In genomic region chr4:98099433-98099832, GRCm38 (mm10) we compare ENCODE assay signal across 13 mouse cellular contexts.
DNase-seq lines count a peak whose midpoint lies in the region; ATAC-seq and TF ChIP-seq lines count a peak whose summit lies in the region.
"Had no signal": no experiment of that assay in that cellular context is flagged by ENCODE, and none has a peak within 500 bp of the region (broad histone marks: within the 10 kb centered on the region; RNA-seq: fewer than 3 reads in every experiment).

No protein-coding gene starts in this region.

- peak; percentile 57 for ATAC-seq in hindbrain, embryonic 12.5 days (ENCODE audit: low FRiP score)
- ATAC-seq in midbrain, embryonic 14.5 days (ENCODE audit: low FRiP score, low TSS enrichment) = no peak

- no peaks in the 10 kb centered on the region for H3K9me3 ChIP-seq in hindbrain, embryonic 12.5 days (replicated peaks)
- no peaks in the 10 kb centered on the region for H3K9me3 ChIP-seq in midbrain, embryonic 14.5 days (ENCODE audit: control insufficient read depth, low read length)
- H3K9me3 ChIP-seq: stomach, embryonic 15.5 days had no signal

- H3K9ac ChIP-seq in hindbrain, embryonic 12.5 days = no peak overlapping the region
- H3K9ac ChIP-seq in midbrain, embryonic 14.5 days (replicated peaks; ENCODE audit: low read length) = no peak overlapping the region
- H3K9ac ChIP-seq: stomach, embryonic 15.5 days had no signal

- DNase-seq in embryo, embryonic 11 days = peak; percentile 34
- no peak for DNase-seq in embryo, embryonic 10.5 days (ENCODE audit: low spot score)
- peak; percentile 91 for DNase-seq in brain, embryonic 14.5 days (ENCODE audit: low read depth)
- DNase-seq in midbrain, embryonic 14.5 days = peak; percentile 51
- DNase-seq in thymus, adult 2 months = no peak
- no peak for DNase-seq in kidney, postnatal 25 days
- no peak for DNase-seq in cerebellum, postnatal 4 days (ENCODE audit: low spot score in 2 of 2)
- DNase-seq: adrenal gland, adult 2 months; cerebellum, postnatal 36 days; gastrocnemius, adult 2 months; right cerebral cortex, postnatal 4 days had no signal

- WGBS in hindbrain, embryonic 12.5 days = 36% methylated on average over 5 of the region's 5 CpGs
- WGBS in midbrain, embryonic 14.5 days = 18% methylated on average over 5 of the region's 5 CpGs
- WGBS in thymus, adult 2 months = 95% methylated on average over 5 of the region's 5 CpGs

- TF ChIP-seq CTCF in brain, embryonic 14.5 days (IDR thresholded peaks at IDR 0.05; ENCODE audit: borderline replicate concordance, extremely low read depth, insufficient read depth, insufficient read length) = peak; percentile 7; the same call in 1 of the 2 replicates
- no peak for TF ChIP-seq CTCF in thymus, adult 2 months (IDR thresholded peaks at IDR 0.05; ENCODE audit: borderline replicate concordance, control insufficient read depth, extremely low read depth, insufficient read depth, low read length, poor library complexity)

- H3K36me3 ChIP-seq in hindbrain, embryonic 12.5 days = no peaks in the 10 kb centered on the region
- no peaks in the 10 kb centered on the region for H3K36me3 ChIP-seq in midbrain, embryonic 14.5 days (ENCODE audit: control insufficient read depth, insufficient read depth, low read length)
- no peaks in the 10 kb centered on the region for H3K36me3 ChIP-seq in thymus, adult 2 months (ENCODE audit: control insufficient read depth, insufficient read depth, low read length)
- H3K36me3 ChIP-seq: stomach, embryonic 15.5 days had no signal

- no peak overlapping the region for H3K4me3 ChIP-seq in hindbrain, embryonic 12.5 days
- no peak overlapping the region for H3K4me3 ChIP-seq in midbrain, embryonic 14.5 days (replicated peaks; ENCODE audit: low read depth, low read length)
- H3K4me3 ChIP-seq in thymus, adult 2 months (ENCODE audit: control insufficient read depth, insufficient read depth, low read length) = no peak overlapping the region
- H3K4me3 ChIP-seq: gastrocnemius, adult 2 months; stomach, embryonic 15.5 days had no signal

- no peaks in the 10 kb centered on the region for H3K27me3 ChIP-seq in hindbrain, embryonic 12.5 days
- no peaks in the 10 kb centered on the region for H3K27me3 ChIP-seq in midbrain, embryonic 14.5 days (ENCODE audit: control insufficient read depth, insufficient read depth, low read length)
- H3K27me3 ChIP-seq in thymus, adult 2 months (ENCODE audit: control insufficient read depth, insufficient read depth, low read length) = no peaks in the 10 kb centered on the region
- H3K27me3 ChIP-seq: stomach, embryonic 15.5 days had no signal

- peak overlapping the region; percentile 55 for H3K27ac ChIP-seq in hindbrain, embryonic 12.5 days
- H3K27ac ChIP-seq in midbrain, embryonic 14.5 days (replicated peaks; ENCODE audit: low read depth, low read length) = peak overlapping the region; percentile 26; the same call in 1 of the 2 replicates
- H3K27ac ChIP-seq in thymus, adult 2 months (ENCODE audit: control insufficient read depth, insufficient read depth, low read length) = no peak overlapping the region
- H3K27ac ChIP-seq: gastrocnemius, adult 2 months; stomach, embryonic 15.5 days had no signal

- TF ChIP-seq POLR2A in brain, embryonic 14.5 days (IDR thresholded peaks at IDR 0.05; ENCODE audit: borderline replicate concordance, extremely low read depth, insufficient read depth, insufficient read length, poor library complexity, severe bottlenecking) = no peak
- TF ChIP-seq POLR2A in thymus, adult 2 months (IDR thresholded peaks at IDR 0.05; ENCODE audit: control insufficient read depth, extremely low read depth, insufficient read depth, low read length, poor library complexity) = no peak

- peaks cover 53% of the 10 kb centered on the region for H3K4me1 ChIP-seq in hindbrain, embryonic 12.5 days
- peaks cover 44% of the 10 kb centered on the region for H3K4me1 ChIP-seq in midbrain, embryonic 14.5 days (ENCODE audit: control insufficient read depth, insufficient read depth, low read length)
- H3K4me1 ChIP-seq in thymus, adult 2 months (replicated peaks; ENCODE audit: control insufficient read depth, insufficient read depth, low read length) = peaks cover 35% of the 10 kb centered on the region

- H3K4me2 ChIP-seq in hindbrain, embryonic 12.5 days (replicated peaks) = no peak overlapping the region
- H3K4me2 ChIP-seq in midbrain, embryonic 14.5 days (ENCODE audit: low read length) = no peak overlapping the region
- H3K4me2 ChIP-seq: stomach, embryonic 15.5 days had no signal

Comparison
In these comparisons a context has a peak if more than half of its experiments do, and no peak if none do; other contexts are left out.
1. DNase-seq: peak in embryo, embryonic 11 days (single experiment), brain, embryonic 14.5 days (single experiment) and midbrain, embryonic 14.5 days (single experiment); none in embryo, embryonic 10.5 days (single experiment), thymus, adult 2 months (single experiment), kidney, postnatal 25 days (0 of 2) and cerebellum, postnatal 4 days (0 of 2).